Mouse (Mus musculus) forebrain, embryonic 13.5 days (tissue): ENCODE data around the gene Fbxo22. TPM values are rescaled to one million over a fixed set of nuclear protein-coding genes. Genes with fewer than 3 reads are reported as not detected.

Experiments used
- ATAC-seq: fragments of 200-750 bp; cut with Nextera tagmentation; 2 replicates; pipeline ENCODE4 v1.8.0; 2017
- H3K27ac ChIP-seq: fragments of 300-500 bp; sonication (generic); 2 replicates; pipeline ENCODE4 v1.5.1; 2015; ENCODE audit warnings: inconsistent platforms, mild to moderate bottlenecking, moderate library complexity
- H3K27me3 ChIP-seq: fragments of 300-500 bp; sonication (generic); 2 replicates; pipeline ENCODE4 v1.6.1; 2015; ENCODE audit warnings: mild to moderate bottlenecking, inconsistent platforms
- H3K36me3 ChIP-seq: fragments of 300-500 bp; sonication (generic); 2 replicates; pipeline ENCODE4 v1.6.1; 2015; ENCODE audit warnings: mild to moderate bottlenecking, inconsistent platforms; ENCODE audit not compliant: poor library complexity, severe bottlenecking
- H3K4me1 ChIP-seq: fragments of 300-500 bp; sonication (generic); 2 replicates; pipeline ENCODE4 v1.6.1; 2015; ENCODE audit warnings: inconsistent platforms
- H3K4me2 ChIP-seq: fragments of 300-500 bp; sonication (generic); 2 replicates; pipeline ENCODE4 v1.6.1; 2015; ENCODE audit warnings: inconsistent platforms, mild to moderate bottlenecking, moderate library complexity
- H3K4me3 ChIP-seq: fragments of 300-500 bp; sonication (generic); 2 replicates; pipeline ENCODE4 v1.5.1; 2015; ENCODE audit warnings: mild to moderate bottlenecking, inconsistent platforms
- H3K9ac ChIP-seq: fragments of 300-500 bp; sonication (generic); 2 replicates; pipeline ENCODE4 v1.6.1; 2015; ENCODE audit warnings: mild to moderate bottlenecking, inconsistent platforms
- H3K9me3 ChIP-seq: fragments of 300-500 bp; sonication (generic); replicated peaks from 2 replicates; pipeline ENCODE4 v1.6.1; 2016; ENCODE audit warnings: inconsistent platforms
- WGBS: fragments of 180-500 bp; shearing (Covaris S2); methylation state at CpG from one replicate; pipeline ENCODE4 v1.1.7; 2015; 5-methylcytosine and 5-hydroxymethylcytosine counted together
- polyA plus RNA-seq: library from polyadenylated mRNA; unstranded; fragments of >200 nt; fragmentation: Nextera tagmentation; extraction: Ambion mirVana; gene quantifications from 2 replicates; pipeline ENCODE4 v1.2.1, GENCODE M21; 2015

The Fbxo22 gene
- polyA plus RNA-seq, 1 experiment from 2014 or later, result 86.9 TPM

DNA sequence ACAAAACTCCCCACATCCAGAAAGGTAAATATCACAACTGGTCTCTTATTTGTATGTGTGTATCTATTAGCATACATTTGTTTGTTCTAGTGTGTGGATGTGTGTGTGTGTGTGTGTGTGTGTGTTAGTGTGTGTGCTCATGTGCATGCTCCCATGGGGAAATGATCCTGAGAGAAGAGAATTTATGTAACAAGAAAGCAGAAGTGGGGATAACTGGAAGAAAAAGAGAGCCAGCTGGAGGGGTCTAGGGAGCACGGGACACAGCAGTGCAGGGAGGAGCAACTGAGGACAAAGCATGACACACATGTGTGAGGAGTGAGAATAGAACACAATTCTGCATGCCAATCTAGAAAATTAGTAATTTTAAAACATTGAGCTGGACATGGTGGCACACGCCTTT lies 48.4 kb downstream of the Fbxo22 start:
- Histone ChIP-seq H3K4me1 (no peaks in the 10 kb centered on the region), H3K4me3 (no peak overlapping the region), H3K9ac (no peak overlapping the region), H3K4me2 (no peak overlapping the region), H3K27ac (no peak overlapping the region), H3K9me3 (no peaks in the 10 kb centered on the region), H3K27me3 (no peaks in the 10 kb centered on the region), H3K36me3 (no peaks in the 10 kb centered on the region)
- WGBS, result 80% methylated on average over 2 of the region's 2 CpGs
- no peak for ATAC-seq

GRCm38 (mm10) chr9:55259741-55260140 lies 51.0 kb downstream of the Fbxo22 start:
- no peak for ATAC-seq
- no peak overlapping the region for H3K27ac ChIP-seq
- no peaks in the 10 kb centered on the region for H3K36me3 ChIP-seq
- WGBS, result 72% methylated on average over 6 of the region's 6 CpGs
- no peak overlapping the region for H3K4me2 ChIP-seq
- no peaks in the 10 kb centered on the region for H3K4me1 ChIP-seq
- H3K9me3 ChIP-seq, result no peaks in the 10 kb centered on the region
- H3K27me3 ChIP-seq, result no peaks in the 10 kb centered on the region
- no peak overlapping the region for H3K9ac ChIP-seq
- no peak overlapping the region for H3K4me3 ChIP-seq

DNA sequence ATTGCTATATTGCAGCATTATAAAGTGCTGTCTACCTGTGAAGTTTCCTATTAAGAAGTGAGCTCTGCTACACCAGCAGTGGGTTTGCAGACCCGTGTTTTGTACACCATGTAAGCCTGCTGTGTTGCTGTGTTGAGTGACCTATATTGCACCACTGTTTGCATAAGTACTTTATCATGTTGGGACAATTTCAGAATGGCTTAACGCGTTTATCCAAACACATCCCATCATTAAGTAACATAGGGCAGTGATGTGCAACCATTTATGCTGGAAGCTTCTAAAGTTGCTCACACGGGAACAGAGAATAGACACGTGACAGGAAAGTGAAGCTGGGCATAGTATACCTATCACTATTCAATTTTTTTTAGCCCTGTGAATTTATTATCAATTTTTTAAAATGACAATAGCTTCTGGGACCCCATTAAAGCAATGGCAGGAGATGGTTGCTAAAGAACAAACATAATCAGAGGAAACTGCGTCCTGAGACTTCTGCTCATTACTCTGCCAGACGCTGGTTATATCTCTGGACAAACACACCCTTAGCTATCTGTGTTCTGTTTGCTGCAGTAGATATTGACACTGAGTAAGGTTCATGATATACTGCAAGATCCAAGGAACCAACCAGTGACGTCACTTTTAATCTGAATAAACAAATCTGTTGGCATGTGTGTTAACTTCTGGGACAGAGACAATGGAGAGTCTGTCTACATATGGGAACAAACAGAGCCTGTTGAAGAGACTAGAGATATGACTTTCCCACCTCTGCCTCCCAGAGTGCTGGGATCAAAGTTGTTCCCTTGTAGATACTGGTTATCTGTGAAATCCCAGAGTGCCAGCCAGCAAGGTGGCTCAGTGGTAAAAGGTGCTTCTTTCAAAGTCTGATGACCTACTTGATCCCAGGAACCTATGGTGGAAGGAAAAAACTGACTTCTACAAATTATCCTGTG lies 55.9 kb downstream of the Fbxo22 start:
- H3K4me3 ChIP-seq, result no peak overlapping the region
- 87% methylated on average over 8 of the region's 8 CpGs for WGBS
- H3K27ac ChIP-seq, result no peak overlapping the region
- H3K9me3 ChIP-seq, result no peaks in the 10 kb centered on the region
- no peak for ATAC-seq
- H3K27me3 ChIP-seq, result no peaks in the 10 kb centered on the region
- no peak overlapping the region for H3K4me2 ChIP-seq
- H3K36me3 ChIP-seq, result no peaks in the 10 kb centered on the region
- H3K4me1 ChIP-seq, result no peaks in the 10 kb centered on the region
- H3K9ac ChIP-seq, result no peak overlapping the region

- ATAC-seq, result no peak
- 63% methylated on average over 5 of the region's 5 CpGs for WGBS
Measured at GRCm38 (mm10) chr9:55271960-55272560, 63.3 kb downstream of the Fbxo22 start.

DNA sequence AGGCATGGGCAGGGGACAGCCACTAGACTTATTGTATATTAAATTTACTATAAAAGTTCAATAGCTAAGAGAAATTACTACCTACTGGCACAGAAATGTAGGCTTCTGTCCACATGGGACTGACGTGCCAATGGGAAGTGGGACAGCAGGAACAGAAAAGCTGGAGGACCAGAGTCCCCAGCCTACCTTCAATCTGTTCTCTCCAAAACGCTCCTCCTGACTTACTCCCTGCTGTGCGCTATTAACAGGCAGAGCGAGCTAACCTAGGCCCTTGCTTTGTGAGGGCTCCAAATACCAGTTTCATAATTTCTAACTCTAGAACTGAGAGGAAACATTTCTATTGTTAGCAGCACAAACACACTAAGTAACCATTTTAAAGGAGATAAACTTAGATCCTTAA lies 65.2 kb downstream of the Fbxo22 start:
- 38% methylated on average over 4 of the region's 4 CpGs for WGBS
- no peak for ATAC-seq
- no peaks in the 10 kb centered on the region for H3K4me1 ChIP-seq
- H3K36me3 ChIP-seq, result no peaks in the 10 kb centered on the region
- no peak overlapping the region for H3K9ac ChIP-seq
- no peak overlapping the region for H3K4me2 ChIP-seq
- H3K27me3 ChIP-seq, result no peaks in the 10 kb centered on the region
- H3K4me3 ChIP-seq, result no peak overlapping the region
- H3K9me3 ChIP-seq, result no peaks in the 10 kb centered on the region
- no peak overlapping the region for H3K27ac ChIP-seq

More at GRCm38 (mm10) chr9:55271960-55272560, 63.3 kb downstream of the Fbxo22 start:
- Histone ChIP-seq H3K36me3 (no peaks in the 10 kb centered on the region), H3K4me2 (no peak overlapping the region), H3K4me3 (no peak overlapping the region), H3K9me3 (no peaks in the 10 kb centered on the region), H3K4me1 (no peaks in the 10 kb centered on the region), H3K27me3 (no peaks in the 10 kb centered on the region), H3K9ac (no peak overlapping the region), H3K27ac (no peak overlapping the region)

Other genes with a start within 250 kb of the Fbxo22 start
- gene Chrna5, start 228.0 kb upstream of the Fbxo22 start, polyA plus RNA-seq, result 0.31 and 0.74 TPM in 2 replicates
- gene Chrna3, start 182.4 kb upstream of the Fbxo22 start, polyA plus RNA-seq, result 4.5 and 5.6 TPM in 2 replicates
- 0.35 and 0.62 TPM in 2 replicates for gene Chrnb4, start 160.1 kb upstream of the Fbxo22 start, polyA plus RNA-seq
- gene Ube2q2, start 60.1 kb upstream of the Fbxo22 start, polyA plus RNA-seq, result 25.7 and 32.0 TPM in 2 replicates
- gene Nrg4, start 117.9 kb downstream of the Fbxo22 start, polyA plus RNA-seq, result 0.93 and 1.1 TPM in 2 replicates
- gene Tmem266, start 118.0 kb downstream of the Fbxo22 start, polyA plus RNA-seq, result 1.0 TPM in 2 replicates